Mouse (Mus musculus): ENCODE results near the gene Atg2a. TPM values are rescaled to one million over a fixed set of nuclear protein-coding genes. Genes with fewer than 3 reads are reported as not detected.
"Not testable (repeated sequence)": the region's sequence is repeated elsewhere in the genome, so short reads cannot be mapped to it uniquely, and the experiment has no call there.

The Atg2a gene
- polyA plus RNA-seq, 1 experiment from 2014 or later: 4.1 TPM

GRCm38 (mm10) chr19:6285632-6286433 lies 44.4 kb downstream of the Atg2a start:
- peak; percentile 64 for ATAC-seq (ENCODE audit: low read depth)
- Histone ChIP-seq H3K4me1 (replicated peaks) (peaks cover 100% of the 10 kb centered on the region), H3K4me2 (peak overlapping the region; percentile 66), H3K9me3 (replicated peaks) (no peaks in the 10 kb centered on the region), H3K4me3 (replicated peaks) (peak overlapping the region; percentile 35), H3K27ac (peak overlapping the region; percentile 98), H3K9ac (peak overlapping the region; percentile 95), H3K36me3 (peaks cover 82% of the 10 kb centered on the region), H3K27me3 (no peaks in the 10 kb centered on the region)
- WGBS (ENCODE audit: insufficient replicate concordance): 22% methylated on average over 7 of the region's 7 CpGs
- peak; percentile 63 for DNase-seq

- Histone ChIP-seq H3K4me1 (replicated peaks) (peaks cover 100% of the 10 kb centered on the region), H3K27ac (peak overlapping the region; percentile 98)
Measured at GRCm38 (mm10) chr19:6286434-6287401, 45.2 kb downstream of the Atg2a start.

GRCm38 (mm10) chr19:6288236-6288894 lies 46.9 kb downstream of the Atg2a start:
- Histone ChIP-seq H3K27ac (peak overlapping the region; percentile 98), H3K27me3 (no peaks in the 10 kb centered on the region), H3K9me3 (replicated peaks) (no peaks in the 10 kb centered on the region), H3K36me3 (peaks cover 74% of the 10 kb centered on the region), H3K9ac (peak overlapping the region; percentile 39), H3K4me2 (0 out of 2 replicates have a peak overlapping the region, but pooled peaks have one; percentile 1), H3K4me1 (replicated peaks) (peaks cover 95% of the 10 kb centered on the region), H3K4me3 (replicated peaks) (no peak overlapping the region)
- 69% methylated on average over 13 of the region's 13 CpGs for WGBS (ENCODE audit: insufficient replicate concordance)
- ATAC-seq (ENCODE audit: low read depth): no peak
- no peak for DNase-seq

More at GRCm38 (mm10) chr19:6286434-6287401, 45.2 kb downstream of the Atg2a start:
- peak; percentile 39 for ATAC-seq (ENCODE audit: low read depth)
- Histone ChIP-seq H3K4me2 (peak overlapping the region; percentile 66), H3K9me3 (replicated peaks) (no peaks in the 10 kb centered on the region), H3K36me3 (peaks cover 82% of the 10 kb centered on the region), H3K4me3 (replicated peaks) (peak overlapping the region; percentile 35; the same call in 1 of the 2 replicates), H3K9ac (peak overlapping the region; percentile 95), H3K27me3 (no peaks in the 10 kb centered on the region)
- WGBS (ENCODE audit: insufficient replicate concordance): 66% methylated on average over 19 of the region's 19 CpGs
- peak; percentile 57 for DNase-seq

- Histone ChIP-seq H3K9ac (peak overlapping the region; percentile 14; the same call in 1 of the 2 replicates), H3K4me1 (replicated peaks) (peaks cover 86% of the 10 kb centered on the region), H3K9me3 (replicated peaks) (no peaks in the 10 kb centered on the region), H3K4me2 (no peak overlapping the region; the same call in 1 of the 2 replicates), H3K27me3 (no peaks in the 10 kb centered on the region), H3K36me3 (peaks cover 82% of the 10 kb centered on the region), H3K27ac (peak overlapping the region; percentile 37), H3K4me3 (replicated peaks) (no peak overlapping the region)
- DNase-seq (no peak), ATAC-seq (ENCODE audit: low read depth) (no peak)
- 75% methylated on average over 14 of the region's 14 CpGs for WGBS (ENCODE audit: insufficient replicate concordance)
Measured at GRCm38 (mm10) chr19:6289696-6290238, 48.3 kb downstream of the Atg2a start.

GRCm38 (mm10) chr19:6290720-6291116 lies 49.2 kb downstream of the Atg2a start:
- not testable (repeated sequence) for H3K27me3 ChIP-seq; DNase-seq; ATAC-seq (ENCODE audit: low read depth); H3K9me3 ChIP-seq (replicated peaks)
- H3K9ac ChIP-seq: peak overlapping the region; percentile 72; the same call in 1 of the 2 replicates
- 72% methylated on average over 5 of the region's 6 CpGs for WGBS (ENCODE audit: insufficient replicate concordance)
- peaks cover 86% of the 10 kb centered on the region for H3K4me1 ChIP-seq (replicated peaks)
- H3K27ac ChIP-seq: peak overlapping the region; percentile 93
- 0 out of 2 replicates have a peak overlapping the region, but pooled peaks have one; percentile 18 for H3K4me3 ChIP-seq (replicated peaks)
- H3K4me2 ChIP-seq: peak overlapping the region; percentile 48
- H3K36me3 ChIP-seq: peaks cover 85% of the 10 kb centered on the region

GRCm38 (mm10) chr19:6291117-6291781 lies 49.8 kb downstream of the Atg2a start:
- peak overlapping the region; percentile 18 for H3K4me3 ChIP-seq (replicated peaks)
- 31% methylated on average over 10 of the region's 10 CpGs for WGBS (ENCODE audit: insufficient replicate concordance)

GRCm38 (mm10) chr19:6292262-6292661 lies 50.8 kb downstream of the Atg2a start:
- Histone ChIP-seq H3K36me3 (peaks cover 85% of the 10 kb centered on the region), H3K27me3 (no peaks in the 10 kb centered on the region), H3K9ac (peak overlapping the region; percentile 72; the same call in 1 of the 2 replicates), H3K27ac (peak overlapping the region; percentile 93), H3K4me1 (replicated peaks) (peaks cover 86% of the 10 kb centered on the region), H3K4me2 (no peak overlapping the region), H3K9me3 (replicated peaks) (no peaks in the 10 kb centered on the region), H3K4me3 (replicated peaks) (no peak overlapping the region)
- ATAC-seq (ENCODE audit: low read depth) (no peak), DNase-seq (no peak)
- 90% methylated on average over 5 of the region's 5 CpGs for WGBS (ENCODE audit: insufficient replicate concordance)

More at GRCm38 (mm10) chr19:6291117-6291781, 49.8 kb downstream of the Atg2a start:
- ATAC-seq (ENCODE audit: low read depth): peak; percentile 71
- no peaks in the 10 kb centered on the region for H3K9me3 ChIP-seq (replicated peaks)
- DNase-seq: peak; percentile 61
- H3K36me3 ChIP-seq: peaks cover 85% of the 10 kb centered on the region
- peak overlapping the region; percentile 48 for H3K4me2 ChIP-seq
- H3K4me1 ChIP-seq (replicated peaks): peaks cover 86% of the 10 kb centered on the region
- H3K27ac ChIP-seq: peak overlapping the region; percentile 93
- no peaks in the 10 kb centered on the region for H3K27me3 ChIP-seq
- H3K9ac ChIP-seq: peak overlapping the region; percentile 72

GRCm38 (mm10) chr19:6294301-6294700 lies 52.8 kb downstream of the Atg2a start:
- H3K4me1 ChIP-seq (replicated peaks): peaks cover 86% of the 10 kb centered on the region
- no peak overlapping the region for H3K9ac ChIP-seq
- peaks cover 86% of the 10 kb centered on the region for H3K36me3 ChIP-seq

GRCm38 (mm10) chr19:6296551-6297210 lies 55.2 kb downstream of the Atg2a start:
- Histone ChIP-seq H3K36me3 (peaks cover 78% of the 10 kb centered on the region), H3K9me3 (replicated peaks) (no peaks in the 10 kb centered on the region), H3K4me2 (peak overlapping the region; percentile 51), H3K9ac (peak overlapping the region; percentile 68), H3K4me3 (replicated peaks) (no peak overlapping the region), H3K4me1 (replicated peaks) (peaks cover 86% of the 10 kb centered on the region), H3K27ac (peak overlapping the region; percentile 94), H3K27me3 (no peaks in the 10 kb centered on the region)
- ATAC-seq (ENCODE audit: low read depth): peak; percentile 56
- peak; percentile 53 for DNase-seq
- WGBS (ENCODE audit: insufficient replicate concordance): 57% methylated on average over 5 of the region's 5 CpGs

More at GRCm38 (mm10) chr19:6294301-6294700, 52.8 kb downstream of the Atg2a start:
- WGBS (ENCODE audit: insufficient replicate concordance): 86% methylated on average over 17 of the region's 17 CpGs
- ATAC-seq (ENCODE audit: low read depth) (no peak), DNase-seq (no peak)
- no peak overlapping the region for H3K4me3 ChIP-seq (replicated peaks)
- H3K27me3 ChIP-seq: no peaks in the 10 kb centered on the region
- no peaks in the 10 kb centered on the region for H3K9me3 ChIP-seq (replicated peaks)
- H3K27ac ChIP-seq: no peak overlapping the region; the same call in 1 of the 2 replicates
- no peak overlapping the region for H3K4me2 ChIP-seq
